Mouse (Mus musculus) layer of hippocampus, postnatal 14 days (tissue): ENCODE results near the gene Amn. TPM values are rescaled to one million over a fixed set of nuclear protein-coding genes. Genes with fewer than 3 reads are reported as not detected.

Experiments used
- DNase-seq, 2 experiments: peaks; one replicate each; pipeline ENCODE4 v3.0.0; 2021 to 2022; ENCODE audit warnings: low spot score in 2 of 2, mixed read lengths in 1 of 2
- total RNA-seq, 2 experiments: library from RNA; stranded (reverse); gene quantifications; 2 replicates each; pipeline ENCODE4 v1.2.3; 2021

Amn gene
- total RNA-seq, 2 experiments from 2014 or later: 5.9 to 11.1 TPM

GRCm38 (mm10) chr12:111266592-111266991 lies 4.3 kb upstream of the Amn start:
- DNase-seq: no peak

GRCm38 (mm10) chr12:111267673-111268325 lies 3.1 kb upstream of the Amn start:
- DNase-seq: no peak

DNA sequence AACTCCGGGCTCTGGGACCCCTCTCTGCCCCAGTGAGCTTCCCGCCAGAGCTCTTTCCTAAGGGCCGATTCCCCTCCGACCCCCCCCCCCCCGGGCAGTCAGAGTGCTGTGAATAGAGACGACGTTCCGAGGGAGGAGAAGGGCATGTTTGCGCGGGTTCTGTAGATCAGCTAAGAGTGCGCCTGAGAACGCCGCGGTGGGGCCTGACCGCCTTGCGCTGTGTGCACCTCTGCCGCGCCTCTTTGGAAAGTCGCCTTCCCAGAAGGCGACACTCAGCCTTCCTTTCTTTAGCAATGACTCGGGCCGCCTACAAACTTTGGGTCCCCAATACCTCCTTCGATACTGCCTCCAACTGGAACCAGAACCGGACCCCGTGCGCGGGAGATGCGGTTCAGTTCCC lies 511 bp downstream of the Amn start:
- no peak for DNase-seq

- no peak for DNase-seq
Observed at GRCm38 (mm10) chr12:111271966-111272365, 1.1 kb downstream of the Amn start.

GRCm38 (mm10) chr12:111272420-111272819 lies 1.5 kb downstream of the Amn start:
- DNase-seq: peak; percentile 85 to 87

DNA sequence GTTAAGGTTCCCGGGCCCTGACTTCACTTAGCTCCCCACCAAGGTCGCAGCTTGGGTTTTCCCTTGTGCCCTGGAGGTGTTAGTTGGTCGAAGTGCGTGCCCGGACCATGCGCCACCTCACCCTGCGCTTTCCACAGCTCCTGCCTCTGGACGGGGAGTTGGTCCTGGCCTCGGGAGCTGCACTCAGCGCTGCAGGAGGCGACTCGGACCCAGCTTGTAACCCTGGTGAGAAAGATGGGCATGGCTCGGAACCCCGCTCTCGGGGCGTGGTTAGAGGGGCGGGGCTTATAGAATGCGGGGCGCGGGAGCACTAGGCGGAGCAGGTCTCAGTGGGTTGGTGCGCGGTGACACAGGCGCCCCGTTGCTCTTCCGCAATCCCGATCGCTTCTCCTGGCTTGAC lies 3.1 kb downstream of the Amn start:
- DNase-seq: no peak

GRCm38 (mm10) chr12:111274447-111275149 lies 3.7 kb downstream of the Amn start:
- DNase-seq: no peak

- no peak for DNase-seq
Observed at GRCm38 (mm10) chr12:111275150-111275841, 4.4 kb downstream of the Amn start.

- DNase-seq: no peak
Observed at GRCm38 (mm10) chr12:111276371-111276770, 5.5 kb downstream of the Amn start.

DNA sequence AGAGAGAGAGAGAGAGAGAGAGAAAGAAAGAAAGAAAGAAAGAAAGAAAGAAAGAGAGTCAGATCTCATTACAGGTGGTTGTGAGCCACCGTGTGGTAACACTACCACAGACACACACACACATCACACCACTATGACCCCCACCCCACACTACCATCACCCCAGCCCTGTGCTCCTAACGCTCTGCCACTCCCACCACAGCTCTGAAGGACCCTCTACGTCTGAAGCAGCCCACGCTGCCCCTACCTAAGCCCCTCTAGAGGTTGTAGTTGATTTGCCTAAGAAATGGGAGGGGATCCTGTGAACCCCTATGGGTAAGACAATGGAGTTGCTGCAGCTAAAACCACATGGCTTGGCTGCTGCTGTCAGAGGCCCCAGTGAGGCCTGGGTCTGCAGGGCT lies 12.7 kb downstream of the Amn start:
- no peak for DNase-seq

- no peak for DNase-seq
Observed at GRCm38 (mm10) chr12:111284532-111284931, 13.6 kb downstream of the Amn start.

DNA sequence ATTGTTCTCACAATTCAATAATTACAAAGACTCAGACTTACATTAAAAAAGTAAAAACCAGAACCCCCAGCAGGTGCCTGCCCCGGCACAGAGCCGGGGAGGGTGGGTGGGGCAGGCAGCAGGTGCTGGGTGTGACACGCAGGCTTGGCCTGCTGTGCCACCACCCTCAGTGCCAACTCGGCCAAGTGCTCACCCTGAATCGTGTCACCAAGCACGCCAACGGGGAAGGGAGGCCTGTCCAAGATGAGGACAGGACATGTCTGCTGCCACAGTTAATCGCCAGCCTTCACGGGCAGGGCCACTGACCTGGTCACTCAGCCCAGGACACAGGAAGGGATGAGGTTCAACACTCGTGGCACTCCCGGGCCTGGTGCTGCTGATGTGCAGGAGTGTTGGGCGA lies 22.1 kb downstream of the Amn start:
- DNase-seq: no peak

GRCm38 (mm10) chr12:111301322-111302017 lies 30.6 kb downstream of the Amn start:
- no peak for DNase-seq

- DNase-seq: no peak
Observed at GRCm38 (mm10) chr12:111302018-111302345, 31.1 kb downstream of the Amn start.

- DNase-seq: peak in 1 of 2 experiments; percentile 23
Observed at GRCm38 (mm10) chr12:111303702-111304337, 32.9 kb downstream of the Amn start.

DNA sequence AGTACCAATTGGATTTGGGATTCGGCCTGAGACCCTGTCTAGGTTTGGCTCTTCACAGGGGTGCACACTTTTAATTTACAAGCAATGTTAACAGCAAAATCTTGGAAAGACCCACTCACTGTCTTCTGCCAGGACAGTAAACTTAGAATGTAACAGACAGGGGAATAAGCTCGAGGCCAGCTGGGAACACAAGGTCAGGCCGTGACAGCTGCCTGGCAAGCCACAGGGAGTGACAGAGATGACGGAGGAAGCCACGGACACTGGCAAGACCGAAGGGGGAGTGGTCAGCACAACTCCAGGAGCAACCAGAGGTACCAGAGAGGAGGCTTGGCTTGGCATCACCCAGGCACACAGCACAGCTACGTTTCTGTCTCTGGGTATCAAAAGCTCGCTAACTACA lies 35.9 kb downstream of the Amn start:
- no peak for DNase-seq

DNA sequence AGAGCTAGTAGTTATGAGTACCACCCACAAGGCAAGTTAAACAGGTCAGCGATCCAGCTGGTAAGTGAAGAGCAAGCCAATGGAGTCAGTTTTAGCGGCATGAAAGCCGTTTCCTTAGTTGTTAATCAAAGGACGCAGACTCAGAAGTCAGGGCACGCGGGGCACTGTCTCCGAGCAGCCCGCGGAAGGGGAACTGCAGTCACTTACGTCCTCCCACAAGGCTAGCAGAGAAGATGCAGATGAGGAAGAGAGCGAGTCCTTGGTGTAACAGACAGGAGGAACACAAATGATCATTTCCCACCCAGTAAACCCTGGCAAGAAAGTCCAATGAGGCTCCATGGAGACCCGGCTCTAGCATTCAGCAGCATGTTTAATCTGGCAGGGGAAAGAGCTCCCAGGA lies 38.4 kb downstream of the Amn start:
- no peak for DNase-seq

DNA sequence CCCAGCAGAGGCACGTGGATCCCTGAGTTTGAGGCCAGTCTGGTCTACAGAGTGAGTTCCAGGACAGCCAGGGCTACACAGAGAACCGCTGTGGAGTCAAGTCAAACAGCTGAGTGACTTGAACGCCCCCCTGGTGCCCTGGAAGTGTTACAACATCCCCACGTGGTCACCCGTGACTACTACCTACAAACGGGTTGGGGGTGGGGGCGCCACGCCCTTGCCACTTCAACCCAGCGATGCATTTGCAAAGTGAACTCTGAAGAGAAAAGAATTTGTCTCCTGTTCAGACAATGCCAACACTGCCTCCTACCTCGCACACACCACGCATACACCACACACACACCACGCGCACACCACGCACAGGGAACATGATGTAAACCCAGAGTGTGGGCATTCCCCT lies 39.0 kb downstream of the Amn start:
- no peak for DNase-seq

GRCm38 (mm10) chr12:111311775-111312174 lies 40.9 kb downstream of the Amn start:
- DNase-seq: no peak

DNA sequence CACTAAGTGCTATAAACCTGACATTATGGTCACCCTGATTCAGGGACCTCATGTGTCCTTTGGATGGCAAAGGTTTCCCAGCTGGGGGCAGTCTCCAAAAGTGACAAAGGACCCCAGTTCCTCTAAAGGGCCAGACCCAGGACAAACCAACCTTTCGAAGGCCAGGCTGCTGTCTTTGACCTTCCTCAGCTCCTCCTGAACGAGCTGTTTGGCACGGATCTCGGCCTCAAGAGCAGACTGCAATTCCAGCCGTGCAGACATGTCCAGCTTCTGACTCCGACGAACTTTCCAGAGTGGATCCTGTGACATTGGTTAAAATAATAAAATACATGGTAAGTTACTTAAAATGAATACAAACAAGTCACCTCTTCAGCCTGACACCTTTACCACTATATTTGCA lies 43.4 kb downstream of the Amn start:
- DNase-seq: no peak

DNA sequence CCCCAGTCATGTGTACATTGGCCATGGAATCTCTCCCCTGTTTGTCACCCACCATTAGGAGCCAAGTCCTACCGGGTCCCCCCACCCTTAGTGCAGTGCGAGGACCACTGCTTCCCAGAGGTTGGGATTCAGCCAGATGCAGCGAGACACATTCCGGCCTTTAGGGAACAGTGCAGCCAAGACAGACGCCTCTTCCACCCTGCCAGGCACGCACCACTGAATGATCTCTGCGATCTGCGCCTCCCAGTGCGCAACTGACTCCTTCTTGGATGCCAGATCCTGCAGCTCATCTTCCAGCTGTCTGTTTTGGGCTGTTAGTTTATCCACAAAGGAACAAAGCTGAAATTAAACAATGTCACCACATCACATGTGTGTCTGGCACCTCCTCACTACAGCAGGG lies 46.8 kb downstream of the Amn start:
- no peak for DNase-seq
